Mouse (Mus musculus): ENCODE data around the gene Gm21776.
"Not testable (repeated sequence)": the region's sequence is repeated elsewhere in the genome, so short reads cannot be mapped to it uniquely, and the experiment has no call there.

The Gm21776 gene

GRCm38 (mm10) chrY:76378362-76378761 lies at the start of gene Gm21776:
Gm21776 (plus strand) TSS chrY:76378662.
- DNase-seq (ENCODE audit: inconsistent age in 2 of 2, low spot score in 1 of 2) = not testable (repeated sequence)

All from adrenal gland, adult (tissue).